Comparison of ENCODE assay signal across 22 mouse cellular contexts in the genomic region with DNA sequence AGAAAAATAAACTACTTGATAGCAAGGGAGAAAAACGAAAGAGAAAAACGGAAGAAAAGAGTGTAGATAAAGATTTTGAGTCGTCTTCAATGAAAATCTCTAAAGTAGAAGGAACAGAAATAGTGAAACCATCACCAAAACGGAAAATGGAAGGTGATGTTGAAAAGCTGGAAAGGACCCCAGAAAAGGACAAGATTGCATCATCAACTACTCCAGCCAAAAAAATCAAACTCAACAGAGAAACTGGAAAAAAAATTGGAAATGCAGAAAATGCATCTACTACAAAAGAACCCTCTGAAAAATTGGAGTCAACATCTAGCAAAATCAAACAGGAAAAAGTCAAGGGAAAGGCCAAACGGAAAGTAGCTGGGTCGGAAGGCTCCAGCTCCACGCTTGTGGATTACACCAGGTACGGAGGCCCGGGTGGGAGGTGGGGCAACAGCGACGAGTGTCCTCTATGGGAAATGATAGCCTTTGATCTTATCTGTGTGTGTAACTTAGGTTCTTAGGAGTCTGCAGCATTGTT. TPM values are rescaled to one million over a fixed set of nuclear protein-coding genes. Genes with fewer than 3 reads are reported as not detected.
DNase-seq lines count a peak whose midpoint lies in the region; ATAC-seq and TF ChIP-seq lines count a peak whose summit lies in the region.
"Had no signal": no experiment of that assay in that cellular context is flagged by ENCODE, and none has a peak within 500 bp of the region (broad histone marks: within the 10 kb centered on the region; RNA-seq: fewer than 3 reads in every experiment).

No protein-coding gene starts in this region.

- TF ChIP-seq POLR2A in lung, adult 2 months (IDR thresholded peaks at IDR 0.05; ENCODE audit: borderline replicate concordance, extremely low read depth, low read depth, low read length), result no peak

- no peaks in the 10 kb centered on the region for H3K27me3 ChIP-seq in heart, embryonic 10.5 days (ENCODE audit: insufficient read depth, poor library complexity, severe bottlenecking)
- H3K27me3 ChIP-seq in lung, embryonic 16.5 days (ENCODE audit: control insufficient read depth, insufficient read depth, low read depth, low read length), result no peaks in the 10 kb centered on the region
- H3K27me3 ChIP-seq in neural tube, embryonic 15.5 days (replicated peaks), result no peaks in the 10 kb centered on the region
- H3K27me3 ChIP-seq: embryonic facial prominence, embryonic 15.5 days; forebrain, embryonic 13.5 days; midbrain, embryonic 15.5 days; Patski; stomach, embryonic 15.5 days had no signal

- H3K9ac ChIP-seq in lung, embryonic 16.5 days (ENCODE audit: low read length), result no peak overlapping the region
- H3K9ac ChIP-seq in neural tube, embryonic 15.5 days (replicated peaks), result no peak overlapping the region
- H3K9ac ChIP-seq: embryonic facial prominence, embryonic 15.5 days; forebrain, embryonic 13.5 days; hindbrain, embryonic 14.5 days; midbrain, embryonic 15.5 days; stomach, embryonic 15.5 days had no signal

- no peaks in the 10 kb centered on the region for H3K9me3 ChIP-seq in heart, embryonic 10.5 days
- no peaks in the 10 kb centered on the region for H3K9me3 ChIP-seq in lung, embryonic 16.5 days (ENCODE audit: control insufficient read depth, low read length)
- no peaks in the 10 kb centered on the region for H3K9me3 ChIP-seq in neural tube, embryonic 15.5 days (replicated peaks)
- H3K9me3 ChIP-seq: embryonic facial prominence, embryonic 10.5 days; embryonic facial prominence, embryonic 15.5 days; forebrain, embryonic 13.5 days; G1E; midbrain, embryonic 10.5 days; midbrain, embryonic 15.5 days; stomach, embryonic 15.5 days had no signal

- WGBS in heart, embryonic 10.5 days, result 82% methylated on average over 11 of the region's 11 CpGs
- WGBS in lung, embryonic 16.5 days, result 65% methylated on average over 11 of the region's 11 CpGs
- WGBS in lung, adult 2 months, result 52% methylated on average over 11 of the region's 11 CpGs
- WGBS in neural tube, embryonic 15.5 days, result 92% methylated on average over 11 of the region's 11 CpGs

- no peak overlapping the region for H3K4me2 ChIP-seq in lung, embryonic 16.5 days (ENCODE audit: low read depth, low read length)
- no peak overlapping the region for H3K4me2 ChIP-seq in neural tube, embryonic 15.5 days
- H3K4me2 ChIP-seq: embryonic facial prominence, embryonic 15.5 days; forebrain, embryonic 13.5 days; hindbrain, embryonic 14.5 days; midbrain, embryonic 15.5 days; stomach, embryonic 15.5 days had no signal

- H3K27ac ChIP-seq in heart, embryonic 10.5 days, result no peak overlapping the region
- H3K27ac ChIP-seq in lung, embryonic 16.5 days (ENCODE audit: low read length), result 0 out of 2 replicates have a peak overlapping the region, but pooled peaks have one; percentile 37
- no peak overlapping the region for H3K27ac ChIP-seq in neural tube, embryonic 15.5 days (replicated peaks)
- H3K27ac ChIP-seq: embryonic facial prominence, embryonic 10.5 days; embryonic facial prominence, embryonic 15.5 days; forebrain, embryonic 13.5 days; hindbrain, embryonic 14.5 days; midbrain, embryonic 10.5 days; midbrain, embryonic 15.5 days; stomach, embryonic 15.5 days had no signal

- peaks cover 100% of the 10 kb centered on the region for H3K36me3 ChIP-seq in heart, embryonic 10.5 days
- H3K36me3 ChIP-seq in lung, embryonic 16.5 days (ENCODE audit: control insufficient read depth, insufficient read depth, low read length), result peaks cover 63% of the 10 kb centered on the region
- peaks cover 78% of the 10 kb centered on the region for H3K36me3 ChIP-seq in neural tube, embryonic 15.5 days

- DNase-seq in adrenal gland, adult 2 months, result peak; percentile 18
- no peak for DNase-seq in adrenal gland, adult 8-10 months
- DNase-seq in heart, adult 8-10 months (ENCODE audit: low spot score), result peak; percentile 46
- no peak for DNase-seq in heart, embryonic 10.5 days (ENCODE audit: low spot score)
- no peak for DNase-seq in lung, adult 2 months
- peak; percentile 41 for DNase-seq in fibroblast of lung, adult 2 months (ENCODE audit: low read depth)
- DNase-seq: cerebellum, adult 8-10 months; layer of hippocampus, adult 9-11 months; liver; right cerebral cortex, postnatal 25 days had no signal

- no peak for ATAC-seq in lung, embryonic 16.5 days (ENCODE audit: low read depth)
- no peak for ATAC-seq in neural tube, embryonic 15.5 days (ENCODE audit: low FRiP score)
- ATAC-seq: forebrain, embryonic 13.5 days; intestine, postnatal 0 days; midbrain, embryonic 15.5 days; Patski had no signal

- no peak for TF ChIP-seq CTCF in lung, adult 2 months (IDR thresholded peaks at IDR 0.05; ENCODE audit: insufficient read depth, low read length)

- no peaks in the 10 kb centered on the region for H3K4me1 ChIP-seq in heart, embryonic 10.5 days
- no peaks in the 10 kb centered on the region for H3K4me1 ChIP-seq in lung, embryonic 16.5 days (replicated peaks; ENCODE audit: control insufficient read depth, insufficient read depth, low read length)
- no peaks in the 10 kb centered on the region for H3K4me1 ChIP-seq in lung, adult 2 months (ENCODE audit: control insufficient read depth, insufficient read depth, low read length)
- H3K4me1 ChIP-seq in neural tube, embryonic 15.5 days, result no peaks in the 10 kb centered on the region
- H3K4me1 ChIP-seq: embryonic facial prominence, embryonic 10.5 days; embryonic facial prominence, embryonic 15.5 days; forebrain, embryonic 13.5 days; midbrain, embryonic 10.5 days; midbrain, embryonic 15.5 days; stomach, embryonic 15.5 days had no signal

- no peak overlapping the region for H3K4me3 ChIP-seq in heart, embryonic 10.5 days
- H3K4me3 ChIP-seq in lung, embryonic 16.5 days (ENCODE audit: low read length), result no peak overlapping the region
- H3K4me3 ChIP-seq in lung, adult 2 months (replicated peaks; ENCODE audit: extremely low read depth, low read depth, low read length), result no peak overlapping the region
- no peak overlapping the region for H3K4me3 ChIP-seq in neural tube, embryonic 15.5 days (replicated peaks)
- H3K4me3 ChIP-seq: embryonic facial prominence, embryonic 10.5 days; embryonic facial prominence, embryonic 15.5 days; forebrain, embryonic 13.5 days; midbrain, embryonic 10.5 days; midbrain, embryonic 15.5 days; stomach, embryonic 15.5 days had no signal

RNA-seq across cellular contexts. Expression of a gene that starts 34.4 kb away (rescaled TPM):
- total RNA-seq in adrenal gland, adult 2 months (2021), result 10 to 100 TPM; 43.8 to 82.9 TPM
- 5.5 and 8.0 TPM in 2 replicates for polyA plus RNA-seq in adrenal gland, adult 2 months (2012; rRNA removed)
- total RNA-seq in adrenal gland, adult 8-10 months (2022), result 10 to 100 TPM; 51.6 to 74.1 (median 63.1) TPM
- 10 to 100 TPM; 26.0 to 34.3 (median 29.9) TPM for total RNA-seq in heart, adult 8-10 months (2022)
- polyA plus RNA-seq in heart, embryonic 10.5 days (2016; fragmentation: Nextera tagmentation; extraction: Ambion mirVana), result 16.2 and 25.5 TPM in 2 replicates
- 23.4 and 23.8 TPM in 2 replicates for polyA plus RNA-seq in lung, embryonic 16.5 days (2015; fragmentation: Nextera tagmentation; extraction: Ambion mirVana)
- polyA plus RNA-seq in lung, adult 2 months (2012; rRNA removed), result 6.8 and 12.0 TPM in 2 replicates
- 23.2 and 25.4 TPM in 2 replicates for polyA plus RNA-seq in neural tube, embryonic 15.5 days (2015; fragmentation: Nextera tagmentation; extraction: Ambion mirVana)

Comparison
In these comparisons a context has a peak if more than half of its experiments do, and no peak if none do; other contexts are left out.
1. DNase-seq: peak in adrenal gland, adult 2 months (single experiment), heart, adult 8-10 months (single experiment) and fibroblast of lung, adult 2 months (single experiment); none in adrenal gland, adult 8-10 months (single experiment), heart, embryonic 10.5 days (single experiment) and lung, adult 2 months (single experiment).